Mouse (Mus musculus) monocyte, adult 2 months (primary cell): Measurements from ENCODE around the gene Zfp672.
"Not testable (repeated sequence)": the region's sequence is repeated elsewhere in the genome, so short reads cannot be mapped to it uniquely, and the experiment has no call there.

Source experiments
- DNase-seq, 2 experiments: peaks; one replicate each; pipeline ENCODE4 v3.0.0; 2022; ENCODE audit warnings: low spot score in 2 of 2, low read depth in 1 of 2

Gene Zfp672

DNA sequence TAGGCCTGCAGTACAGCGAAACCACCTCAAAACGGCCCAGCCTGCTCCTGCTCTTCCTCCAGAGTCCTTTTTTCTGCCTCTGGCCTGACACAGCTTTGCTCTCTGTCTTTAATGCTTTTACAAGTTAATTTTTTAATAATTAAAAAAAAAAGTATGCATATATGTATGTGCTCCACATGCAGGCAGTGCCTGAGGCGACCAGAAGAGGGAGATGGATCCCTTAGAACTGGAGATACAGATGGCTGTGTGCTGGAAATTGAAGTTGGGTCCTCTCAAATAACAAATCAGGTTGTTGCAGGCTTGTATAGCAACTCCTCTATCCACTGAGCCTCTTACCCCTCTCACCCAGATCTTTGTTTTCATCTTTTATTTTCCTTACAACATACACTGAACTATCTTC lies 3.4 kb downstream of the Zfp672 start:
- no peak for DNase-seq

DNA sequence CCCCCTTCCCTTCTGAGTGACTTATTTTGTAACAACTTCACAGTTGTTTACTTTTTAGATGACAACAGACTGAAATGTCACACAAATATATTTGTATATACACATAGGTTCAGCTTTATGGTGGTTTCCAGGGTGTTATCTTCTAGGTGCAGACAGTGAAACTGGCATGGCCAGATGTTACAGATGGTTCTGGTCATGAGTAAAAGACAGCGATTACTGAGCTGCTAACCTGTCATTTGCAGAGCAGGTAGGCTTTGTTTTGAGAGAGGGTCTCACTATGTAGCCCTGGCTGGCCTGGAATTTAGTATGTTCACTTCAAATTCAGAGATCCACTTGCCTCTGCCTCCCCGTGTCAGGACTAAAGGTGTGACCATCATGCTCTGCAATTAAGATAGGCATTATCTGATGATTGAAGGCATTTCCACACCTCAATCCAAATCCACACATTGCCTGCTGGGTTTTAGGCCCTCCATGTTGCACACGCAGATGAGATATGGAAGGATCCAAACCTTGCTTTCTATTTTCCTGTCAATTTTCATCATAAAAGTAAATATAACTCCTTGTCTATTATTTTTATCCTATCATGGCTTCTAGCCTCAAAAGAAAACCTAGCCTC lies 5.4 kb downstream of the Zfp672 start:
- no peak for DNase-seq

GRCm38 (mm10) chr11:58323570-58324340 lies 6.4 kb downstream of the Zfp672 start:
- DNase-seq: no peak

- peak; percentile 85 to 93 for DNase-seq
Measured at GRCm38 (mm10) chr11:58322824-58323569, 7.1 kb downstream of the Zfp672 start.

GRCm38 (mm10) chr11:58316768-58317390 lies 13.3 kb downstream of the Zfp672 start:
- no peak for DNase-seq

- DNase-seq: no peak
Measured at GRCm38 (mm10) chr11:58316344-58316743, 13.8 kb downstream of the Zfp672 start.

DNA sequence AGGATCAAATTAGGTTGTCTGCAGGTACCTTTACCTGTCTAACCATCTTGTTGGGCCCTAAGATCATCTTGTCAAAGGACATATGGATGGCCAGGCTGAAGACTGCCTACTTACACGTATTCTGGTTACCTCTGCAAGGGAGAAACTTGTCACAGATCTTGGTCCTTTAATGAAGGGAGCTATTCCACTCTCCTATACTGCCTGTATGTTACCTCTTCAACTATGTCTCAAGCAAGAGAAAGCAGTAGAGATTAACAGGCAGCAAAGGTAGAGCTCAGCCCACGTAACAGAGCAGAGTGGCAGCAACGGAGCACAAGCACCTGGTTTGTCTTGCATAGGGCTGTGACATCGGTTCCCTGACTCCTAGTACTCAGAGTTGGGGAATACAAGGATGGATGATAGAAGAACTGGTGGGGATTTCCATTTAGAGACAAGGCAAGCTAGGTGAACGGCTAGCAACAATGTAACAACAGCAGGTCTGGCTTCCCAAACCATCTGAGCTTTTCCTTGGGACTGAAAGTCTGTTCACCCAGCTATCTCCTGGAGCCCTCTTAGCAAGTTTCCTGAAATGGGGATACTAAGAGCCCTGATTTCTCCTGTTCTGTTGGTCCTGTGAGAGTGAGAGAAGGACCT lies 14.5 kb downstream of the Zfp672 start:
- DNase-seq: no peak

GRCm38 (mm10) chr11:58314069-58314468 lies 16.1 kb downstream of the Zfp672 start:
- no peak for DNase-seq

- DNase-seq: no peak
Measured at GRCm38 (mm10) chr11:58308661-58309060, 21.5 kb downstream of the Zfp672 start.

DNA sequence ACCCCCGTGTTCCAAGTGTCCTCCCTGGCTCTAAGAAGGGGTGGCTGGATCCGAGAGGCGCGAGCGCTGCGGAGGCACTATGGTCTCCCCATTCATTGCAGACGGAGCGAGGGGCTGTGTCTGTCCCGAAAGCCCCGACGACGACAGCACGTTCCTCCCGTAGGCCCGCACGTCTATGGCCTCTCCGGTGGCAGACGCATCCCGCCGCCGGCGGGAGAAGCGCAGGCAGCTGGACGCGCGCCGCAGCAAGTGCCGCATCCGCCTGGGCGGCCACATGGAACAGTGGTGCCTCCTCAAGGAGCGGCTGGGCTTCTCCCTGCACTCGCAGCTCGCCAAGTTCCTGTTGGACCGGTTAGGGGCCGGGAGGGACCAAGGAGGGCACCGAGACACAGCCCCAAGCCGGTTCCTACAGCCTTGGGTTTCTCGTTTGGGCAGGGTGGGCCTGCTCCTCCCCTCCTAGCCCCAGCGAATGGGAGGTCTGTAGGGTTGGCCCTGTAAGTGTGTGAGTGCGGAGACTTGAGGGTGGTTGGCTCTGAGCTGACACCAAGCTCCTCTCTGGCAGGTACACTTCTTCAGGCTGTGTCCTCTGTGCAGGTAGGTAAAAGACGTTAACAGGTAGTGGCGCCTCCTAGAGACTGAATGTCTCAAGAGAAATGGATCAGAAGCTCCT lies 22.6 kb downstream of the Zfp672 start:
- peak in 1 of 2 experiments; percentile 25 for DNase-seq

DNA sequence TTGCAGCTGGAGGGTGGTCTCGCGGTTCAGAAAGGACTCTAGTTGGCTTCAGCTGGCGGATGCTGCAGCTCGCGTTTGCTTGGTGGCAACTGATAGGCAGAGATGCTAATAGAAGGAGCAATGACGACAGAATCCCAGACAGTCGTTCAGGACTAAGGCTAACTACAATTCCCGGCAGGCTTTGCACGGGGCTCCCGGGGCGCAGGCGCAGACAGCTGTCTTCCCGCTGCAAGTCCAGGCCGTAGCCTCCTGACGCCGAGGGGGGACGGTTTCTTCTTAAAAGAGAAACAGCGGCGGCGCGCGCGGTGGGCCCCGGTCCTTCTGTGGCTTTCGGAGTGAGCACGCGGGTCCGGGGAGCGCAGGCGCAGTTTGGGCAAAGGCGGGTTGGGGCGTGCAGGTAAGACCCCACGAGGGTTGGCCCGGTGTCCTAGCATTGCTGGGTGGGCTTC lies 23.3 kb downstream of the Zfp672 start, which contains the start of gene Zfp692:
TSS of gene Zfp692 (plus strand) at position 210 of the 449 bp plus-strand sequence.
- DNase-seq: peak; percentile 70 to 83

DNA sequence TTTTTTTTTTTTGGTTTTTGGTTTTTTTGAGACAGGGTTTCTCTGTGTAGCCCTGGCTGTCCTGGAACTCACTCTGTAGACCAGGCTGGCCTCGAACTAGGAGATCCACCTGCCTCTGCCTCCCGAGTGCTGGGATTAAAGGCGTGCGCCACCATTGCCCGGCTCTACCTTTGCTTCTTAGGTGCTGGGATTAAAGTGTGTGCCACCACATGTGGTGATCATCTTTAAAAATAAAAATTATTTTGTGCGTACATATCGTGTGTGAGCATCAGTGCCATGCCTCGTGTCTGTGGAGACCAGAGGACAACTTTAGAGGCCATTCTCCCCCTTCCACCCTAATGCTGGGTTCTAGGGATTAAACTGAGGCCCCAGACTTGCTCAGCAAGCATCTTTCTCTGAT lies 24.8 kb downstream of the Zfp672 start:
- not testable (repeated sequence) for DNase-seq

DNA sequence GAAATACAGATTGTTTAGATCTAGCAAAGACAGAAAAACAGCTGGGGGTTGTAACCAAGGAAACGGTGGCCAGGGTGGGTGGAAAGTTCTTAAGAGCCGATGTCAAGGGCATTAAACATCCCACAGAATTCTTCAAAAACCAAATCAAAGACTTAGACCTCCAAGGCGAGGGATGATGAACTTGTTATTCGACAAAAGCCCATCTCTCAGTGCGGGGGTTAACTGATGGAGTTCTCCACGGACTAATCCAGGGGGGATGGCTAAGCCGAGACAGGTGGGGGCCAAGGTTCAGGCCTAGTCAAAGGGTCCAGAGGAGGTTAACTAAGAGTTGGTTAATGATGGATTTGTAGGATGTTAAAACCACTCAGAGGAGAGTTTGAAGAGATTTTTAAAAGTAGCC lies 26.5 kb downstream of the Zfp672 start:
- DNase-seq: no peak

- no peak for DNase-seq
Measured at GRCm38 (mm10) chr11:58302774-58303445, 27.2 kb downstream of the Zfp672 start.

DNA sequence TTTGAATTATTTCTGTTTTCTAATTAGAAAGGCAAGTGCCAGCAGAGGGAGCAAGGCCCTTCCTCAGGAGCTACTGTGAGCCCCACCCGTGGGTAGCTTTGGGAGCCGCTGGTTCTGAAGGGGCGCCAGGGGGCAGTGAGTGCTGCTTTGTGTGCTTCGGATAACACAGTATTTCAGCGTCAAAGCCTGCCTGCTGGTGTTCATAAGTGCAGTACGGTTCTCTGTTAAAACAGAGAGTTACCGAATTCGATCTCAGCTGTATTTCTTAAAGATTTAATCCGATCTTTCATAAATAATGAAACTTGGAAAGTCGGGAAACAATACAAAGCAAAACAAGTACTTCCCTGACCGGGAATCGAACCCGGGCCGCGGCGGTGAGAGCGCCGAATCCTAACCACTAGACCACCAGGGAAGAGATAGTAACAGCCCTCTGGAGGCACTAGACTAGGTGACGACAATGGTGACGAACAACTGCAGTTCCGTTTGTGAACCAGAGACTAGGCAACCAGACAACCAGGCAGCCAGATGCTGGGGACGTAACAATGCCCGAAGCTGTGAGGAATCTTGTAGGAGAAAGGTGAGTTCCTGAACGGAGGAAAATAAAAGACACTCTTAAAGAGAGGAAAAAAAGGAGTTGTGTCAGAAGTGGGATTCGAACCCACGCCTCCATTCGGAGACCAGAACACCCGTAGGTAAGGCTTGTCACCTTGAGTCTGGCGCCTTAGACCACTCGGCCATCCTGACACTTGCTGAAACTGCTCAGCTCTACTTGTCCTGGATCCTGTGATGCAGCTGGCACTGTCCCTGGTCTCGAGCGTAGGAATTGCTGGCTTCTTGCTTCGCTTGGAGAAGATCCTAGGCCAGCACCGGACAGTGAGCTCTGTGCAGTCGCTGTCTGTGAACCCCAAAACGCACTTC lies 28.0 kb downstream of the Zfp672 start:
- DNase-seq: peak; percentile 87 to 96

- DNase-seq: peak; percentile 29 to 67
Measured at GRCm38 (mm10) chr11:58301057-58301456, 29.1 kb downstream of the Zfp672 start.

DNA sequence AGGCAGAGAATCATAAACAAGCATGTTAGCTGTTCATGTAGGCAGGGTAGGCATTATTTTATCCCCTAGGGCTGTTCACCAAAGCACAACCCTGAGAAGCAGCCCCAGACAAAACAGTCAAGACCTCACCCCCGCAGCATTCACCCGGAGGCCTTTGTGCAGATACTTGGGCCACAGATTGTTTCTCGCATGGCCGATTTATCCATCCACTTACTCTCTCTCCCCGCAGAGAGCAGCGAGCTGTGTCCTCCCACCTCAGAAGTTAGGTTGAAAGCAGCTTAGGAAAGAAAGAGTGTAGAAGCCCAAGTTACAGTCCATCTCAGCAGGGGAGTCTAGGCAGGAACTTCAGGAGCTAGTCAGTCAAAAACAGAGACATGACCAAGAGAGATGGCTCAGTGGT lies 32.7 kb downstream of the Zfp672 start:
- DNase-seq: no peak

DNA sequence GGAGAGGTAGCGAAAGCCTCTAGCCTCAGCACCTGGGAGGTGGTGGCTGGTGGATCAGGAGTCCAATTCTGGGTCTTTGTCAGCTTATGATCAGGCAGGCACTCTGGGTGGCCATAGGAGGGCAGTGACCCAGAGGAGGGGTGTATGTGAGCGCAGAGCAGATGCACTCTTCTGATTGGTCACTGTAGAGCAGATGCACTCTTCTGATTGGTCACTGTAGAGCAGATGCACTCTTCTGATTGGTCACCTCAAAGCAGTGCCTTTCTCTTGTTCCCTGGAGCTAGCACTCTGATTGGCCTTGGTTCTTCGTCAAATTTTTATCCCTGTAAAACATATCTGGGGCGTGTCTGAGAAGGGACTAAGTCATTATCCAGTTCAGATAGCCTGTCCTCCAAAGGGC lies 37.3 kb downstream of the Zfp672 start:
- DNase-seq: no peak

GRCm38 (mm10) chr11:58290812-58291211 lies 39.3 kb downstream of the Zfp672 start:
- DNase-seq: no peak
